Mouse (Mus musculus) heart, postnatal 0 days (tissue): ENCODE data around the gene Gstt2. TPM values are rescaled to one million over a fixed set of nuclear protein-coding genes. Genes with fewer than 3 reads are reported as not detected.

Experiments
- ATAC-seq: fragments of 200-750 bp; cut with Nextera tagmentation; 2 replicates; pipeline ENCODE4 v1.8.0; 2017; ENCODE audit warnings: low read depth, moderate number of reproducible peaks, moderate library complexity; ENCODE audit not compliant: insufficient read depth
- DNase-seq: peaks from one replicate; pipeline ENCODE4 v3.0.0-alpha.2; 2016; ENCODE audit warnings: low spot score
- H3K27ac ChIP-seq: fragments of 300-500 bp; sonication (generic); 2 replicates; pipeline ENCODE4 v1.5.1; 2014; ENCODE audit warnings: low read depth, mild to moderate bottlenecking
- H3K27me3 ChIP-seq: fragments of 300-500 bp; sonication (generic); 2 replicates; pipeline ENCODE4 v1.6.1; 2014; ENCODE audit warnings: low read length, mixed read lengths; ENCODE audit not compliant: control insufficient read depth, insufficient read depth
- H3K36me3 ChIP-seq: fragments of 300-500 bp; sonication (generic); replicated peaks from 2 replicates; pipeline ENCODE4 v1.6.1; 2014; ENCODE audit warnings: low read length, mixed read lengths; ENCODE audit not compliant: control insufficient read depth, insufficient read depth
- H3K4me1 ChIP-seq: fragments of 300-500 bp; sonication (generic); 2 replicates; pipeline ENCODE4 v1.6.1; 2014; ENCODE audit warnings: antibody characterized with exemption; ENCODE audit not compliant: control insufficient read depth, insufficient read depth
- H3K4me2 ChIP-seq: fragments of 300-500 bp; sonication (generic); 2 replicates; pipeline ENCODE4 v1.6.1; 2014; ENCODE audit warnings: low read depth, mild to moderate bottlenecking, low read length, moderate library complexity
- H3K4me3 ChIP-seq: fragments of 300-500 bp; sonication (generic); 2 replicates; pipeline ENCODE4 v1.5.1; 2014; ENCODE audit warnings: low read depth, low read length
- H3K9ac ChIP-seq: fragments of 300-500 bp; sonication (generic); replicated peaks from 2 replicates; pipeline ENCODE4 v1.6.1; 2014; ENCODE audit warnings: low read depth, low read length, mixed read lengths
- H3K9me3 ChIP-seq: fragments of 300-500 bp; sonication (generic); replicated peaks from 2 replicates; pipeline ENCODE4 v1.6.1; 2016; ENCODE audit warnings: low read length; ENCODE audit not compliant: control insufficient read depth
- CTCF ChIP-seq: IDR thresholded peaks from 2 replicates; pipeline ENCODE4 v1.5.1; 2016; ENCODE audit warnings: antibody characterized with exemption, control low read depth, low read depth
- EP300 ChIP-seq: IDR thresholded peaks from 2 replicates; pipeline ENCODE4 v1.6.1; 2016; ENCODE audit warnings: antibody characterized with exemption, low read depth
- WGBS: fragments of 180-500 bp; shearing (Covaris S2); extraction: QIAGEN DNeasy Blood & Tissue Kit; methylation state at CpG from one replicate; pipeline ENCODE4 v1.1.7; 2014; 5-methylcytosine and 5-hydroxymethylcytosine counted together
- polyA plus RNA-seq: library from polyadenylated mRNA; unstranded; fragments of >200 nt; fragmentation: Nextera tagmentation; extraction: Ambion mirVana; gene quantifications from 2 replicates; pipeline ENCODE4 v1.2.1, GENCODE M21; 2015
- total RNA-seq: library from RNA; depleted of rRNA; stranded (reverse); fragments of >200 nt; gene quantifications from 2 replicates; pipeline ENCODE4 v1.2.3, GENCODE M21; 2014; ENCODE audit warnings: low replicate concordance; rRNA removed

Gstt2 gene
- total RNA-seq (6.0 and 10.9 TPM in 2 replicates), polyA plus RNA-seq (12.8 and 13.0 TPM in 2 replicates)

DNA sequence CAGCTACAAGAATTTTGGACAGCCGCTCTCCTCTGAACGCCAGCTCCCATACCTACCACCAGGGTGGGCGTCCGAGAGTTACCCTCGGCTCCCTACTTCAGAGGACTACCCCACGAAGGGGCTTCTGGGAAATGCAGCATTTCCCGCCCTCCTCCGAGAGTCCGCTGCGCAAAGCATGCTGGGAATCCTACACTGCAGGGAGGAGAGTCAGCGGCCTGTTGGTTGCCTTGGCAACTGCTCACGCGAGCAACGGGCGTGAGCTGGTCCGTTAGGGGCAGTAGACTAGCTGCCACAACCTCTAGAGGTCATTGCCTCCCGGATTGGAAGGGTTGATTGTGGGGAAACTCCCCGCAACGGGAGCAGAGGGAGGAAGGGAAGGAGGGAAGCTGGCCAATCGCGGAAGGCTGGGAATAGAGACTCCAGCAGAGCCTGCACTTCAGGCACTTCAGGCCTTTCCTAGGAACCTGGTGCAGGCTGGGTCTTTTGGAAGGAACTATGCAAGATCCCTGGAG is at the start of gene Gstt2:
Gstt2 (minus strand) TSS at position 177 of the 512 bp plus-strand sequence.
- ATAC-seq (peak; percentile 85), DNase-seq (peak; percentile 93)
- Histone ChIP-seq H3K9ac (peak within 1 kb of the TSS; percentile 52), H3K9me3 (no peaks in the 10 kb centered on the region), H3K4me2 (peak within 1 kb of the TSS; percentile 71), H3K36me3 (no peaks in the 10 kb centered on the region), H3K4me3 (peak within 1 kb of the TSS; percentile 49), H3K27me3 (no peaks in the 10 kb centered on the region), H3K27ac (peak within 1 kb of the TSS; percentile 82), H3K4me1 (peaks cover 23% of the 10 kb centered on the region)
- under 1% methylated on average over 21 of the region's 21 CpGs for WGBS
- TF ChIP-seq CTCF (peak; percentile 54), EP300 (no peak)

DNA sequence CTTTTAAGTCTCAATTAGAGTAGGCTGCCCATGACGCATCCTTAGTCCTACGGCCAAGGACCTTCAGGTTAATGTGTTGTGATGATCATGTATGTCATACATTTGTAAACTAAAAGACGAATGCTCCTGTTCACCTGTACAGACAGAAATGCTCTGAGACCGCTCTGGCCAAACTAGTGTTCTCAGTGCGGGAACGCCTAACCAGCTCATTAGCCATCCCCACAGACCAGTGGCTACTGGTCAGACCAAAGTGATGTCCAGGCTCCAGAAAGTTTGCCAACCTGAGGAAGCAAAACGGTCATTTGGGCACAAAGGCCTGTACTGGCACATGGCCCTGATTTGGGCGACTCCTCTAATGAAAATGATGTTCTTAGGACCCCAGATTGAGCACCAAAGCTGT is 47.5 kb upstream of the Gstt2 start:
- no peaks in the 10 kb centered on the region for H3K4me1 ChIP-seq

DNA sequence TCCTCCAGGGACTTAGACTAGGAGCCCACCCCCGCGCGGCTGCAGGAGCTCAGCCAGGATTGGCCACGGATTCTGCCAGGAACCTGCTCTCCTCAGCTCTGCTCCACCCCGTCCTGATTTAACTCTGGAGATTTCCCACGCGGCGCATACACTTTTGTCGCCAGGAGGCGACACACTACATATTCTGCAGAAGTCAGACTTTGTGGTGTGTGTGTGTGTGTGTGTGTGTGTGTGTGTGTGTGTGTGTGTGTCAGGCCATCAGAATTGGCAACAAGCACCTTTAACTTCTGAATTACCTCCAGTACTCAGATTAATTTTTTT is 46.0 kb upstream of the Gstt2 start:
- TF ChIP-seq EP300: no peak
- peak; percentile 78 for TF ChIP-seq CTCF
- peak overlapping the region; percentile 34 for H3K4me2 ChIP-seq
- no peaks in the 10 kb centered on the region for H3K9me3 ChIP-seq
- H3K36me3 ChIP-seq: no peaks in the 10 kb centered on the region
- 0 out of 2 replicates have a peak overlapping the region, but pooled peaks have one; percentile 6 for H3K4me3 ChIP-seq
- ATAC-seq: peak; percentile 72
- DNase-seq: peak; percentile 82
- no peaks in the 10 kb centered on the region for H3K27me3 ChIP-seq
- H3K9ac ChIP-seq: no peak overlapping the region
- H3K27ac ChIP-seq: no peak overlapping the region
- WGBS: under 1% methylated on average over 10 of the region's 10 CpGs
- H3K4me1 ChIP-seq: no peaks in the 10 kb centered on the region

More for the DNA sequence above, 47.5 kb upstream of the Gstt2 start:
- no peak for DNase-seq
- Histone ChIP-seq H3K36me3 (no peaks in the 10 kb centered on the region), H3K9ac (no peak overlapping the region), H3K27ac (no peak overlapping the region), H3K27me3 (no peaks in the 10 kb centered on the region), H3K4me3 (no peak overlapping the region), H3K4me2 (no peak overlapping the region), H3K9me3 (no peaks in the 10 kb centered on the region)
- WGBS: 93% methylated on average over 8 of the region's 8 CpGs
- ATAC-seq: no peak
- TF ChIP-seq CTCF (no peak), EP300 (no peak)

DNA sequence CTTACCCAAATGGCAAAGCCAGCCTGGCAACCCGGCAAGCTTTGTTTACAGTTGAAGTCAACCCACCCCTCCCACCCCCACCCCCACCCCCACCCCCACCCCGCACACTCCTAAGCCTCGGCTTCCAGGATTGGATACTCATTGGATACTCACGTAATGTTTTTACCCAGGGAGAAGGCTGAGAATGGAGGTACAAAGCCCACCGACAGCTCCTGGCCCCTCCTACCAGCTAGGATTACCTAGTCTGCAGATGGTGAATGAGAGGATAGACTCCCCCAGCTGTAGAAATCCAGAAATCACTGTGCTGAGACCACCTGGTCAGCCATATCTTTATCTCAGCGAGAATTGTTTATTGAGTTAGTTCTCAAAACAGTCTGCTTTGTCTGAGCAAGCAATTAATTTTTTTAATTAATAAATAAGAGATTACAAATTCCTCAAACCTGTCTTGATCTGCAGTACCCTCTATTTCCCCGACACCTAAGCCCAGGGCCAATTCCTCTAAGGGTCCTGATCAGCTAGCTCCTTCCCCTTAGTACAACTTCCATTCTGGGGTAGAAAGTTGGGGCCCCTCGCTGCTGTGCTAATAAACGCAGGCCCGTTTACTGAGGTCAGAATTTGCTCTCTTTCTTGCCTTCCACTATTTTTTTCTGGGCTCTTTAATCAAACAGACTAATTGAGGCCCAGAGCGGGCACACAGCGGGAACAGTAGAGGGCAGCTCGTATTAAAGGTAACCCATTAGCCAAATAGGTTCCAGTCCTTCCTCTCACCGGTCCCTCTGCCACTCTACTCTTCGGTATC is 45.4 kb upstream of the Gstt2 start:
- Histone ChIP-seq H3K9ac (no peak overlapping the region), H3K9me3 (no peaks in the 10 kb centered on the region), H3K4me3 (0 out of 2 replicates have a peak overlapping the region, but pooled peaks have one; percentile 6), H3K4me2 (peak overlapping the region; percentile 34), H3K4me1 (no peaks in the 10 kb centered on the region), H3K36me3 (no peaks in the 10 kb centered on the region), H3K27ac (no peak overlapping the region), H3K27me3 (no peaks in the 10 kb centered on the region)
- no peak for TF ChIP-seq EP300
- no peak for TF ChIP-seq CTCF
- ATAC-seq: no peak
- no peak for DNase-seq
- 21% methylated on average over 15 of the region's 15 CpGs for WGBS

DNA sequence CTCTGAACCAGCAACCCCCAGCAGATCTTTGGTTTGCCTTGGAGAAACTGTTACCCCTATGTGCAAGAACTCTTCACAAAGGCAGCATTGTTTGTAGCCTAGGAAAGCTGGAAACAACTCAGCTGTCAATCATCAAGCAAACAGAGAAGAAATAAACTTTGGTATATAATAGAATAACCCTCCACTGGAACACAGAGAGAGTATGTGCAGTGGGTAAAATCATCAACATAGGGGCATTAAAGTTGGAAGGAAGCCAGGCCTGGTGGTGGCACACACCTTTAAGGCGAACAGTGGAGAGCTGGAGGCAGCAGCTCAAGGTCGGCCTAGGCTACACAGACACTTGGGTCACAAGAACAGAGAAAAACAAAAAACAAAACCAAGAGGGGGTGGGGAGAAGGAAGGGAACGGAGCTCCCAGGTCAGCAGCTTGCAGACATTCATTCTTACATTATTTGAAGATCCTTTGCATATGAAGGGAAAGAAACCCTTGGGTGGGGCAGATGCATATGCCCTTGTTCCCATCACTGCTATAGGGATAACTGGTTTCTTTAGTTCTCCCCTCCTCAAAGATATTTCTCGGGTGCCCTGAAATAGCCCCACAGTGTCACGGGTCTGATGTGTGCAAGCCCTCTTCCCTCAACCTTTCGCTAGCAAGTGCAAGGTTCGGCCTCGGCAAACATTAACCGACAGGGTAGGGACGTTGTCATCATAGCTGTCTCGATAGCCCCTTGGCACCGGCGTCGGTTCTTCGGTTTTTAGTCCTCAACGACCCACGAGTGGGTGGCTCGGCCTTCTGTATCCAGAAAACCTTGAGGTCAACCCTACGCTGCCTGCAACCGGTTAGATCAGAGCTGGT is 44.6 kb upstream of the Gstt2 start:
- Histone ChIP-seq H3K4me1 (no peaks in the 10 kb centered on the region), H3K9me3 (no peaks in the 10 kb centered on the region), H3K36me3 (no peaks in the 10 kb centered on the region), H3K27ac (no peak overlapping the region), H3K4me2 (no peak overlapping the region), H3K4me3 (no peak overlapping the region), H3K27me3 (no peaks in the 10 kb centered on the region), H3K9ac (no peak overlapping the region)
- 29% methylated on average over 20 of the region's 20 CpGs for whole genome bisulfite sequencing
- no peak for ATAC-seq
- no peak for TF ChIP-seq EP300
- no peak for TF ChIP-seq CTCF
- no peak for DNase-seq
